Mouse (Mus musculus): ENCODE measurements around the gene Wdr66.

DNA sequence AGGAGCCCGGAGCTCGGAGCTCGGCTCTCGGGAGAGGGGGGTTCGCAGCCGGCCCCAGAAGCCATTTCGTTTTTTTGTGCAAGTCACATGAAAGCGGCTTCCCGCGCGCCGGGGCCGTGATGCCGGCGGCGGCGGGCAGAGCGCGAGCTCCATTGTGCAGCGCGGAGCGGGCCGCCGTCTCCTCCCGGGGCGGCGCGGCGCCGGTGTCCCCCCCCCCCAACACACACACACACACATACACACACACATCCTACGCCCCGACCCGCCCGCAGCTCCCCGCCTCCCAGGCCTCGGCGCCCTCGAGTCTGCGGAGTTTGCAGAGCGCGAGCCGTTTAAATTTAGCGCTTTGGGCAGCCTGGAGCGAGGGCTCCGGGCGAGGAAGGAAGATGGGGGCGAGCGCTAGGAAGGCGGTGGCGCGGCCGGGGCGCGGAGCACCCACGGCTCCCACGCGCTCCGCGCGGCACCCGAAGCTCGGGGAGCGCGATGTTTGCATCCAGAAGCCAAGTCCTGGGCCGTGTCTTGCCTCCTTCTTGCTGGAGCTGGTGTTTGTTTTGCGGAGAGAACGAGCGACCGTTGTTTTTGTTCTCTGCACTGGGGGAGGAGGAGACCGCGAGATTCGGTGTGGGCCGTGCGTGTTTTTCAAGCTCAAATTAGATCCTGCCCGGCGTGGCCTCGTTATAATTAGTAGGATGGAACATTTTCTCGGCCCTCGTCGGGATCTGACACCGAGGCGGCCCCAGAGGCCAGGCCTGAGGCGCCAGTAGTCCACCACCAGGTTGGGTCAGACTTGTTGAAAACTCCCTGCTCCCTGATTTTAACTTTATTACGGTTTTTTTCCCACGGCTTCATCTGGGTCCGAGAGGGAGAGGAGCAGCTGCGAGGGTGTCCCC, 93.3 kb downstream of the Wdr66 start:
- TF ChIP-seq CTCF (IDR thresholded peaks at IDR 0.05; ENCODE audit: control insufficient read depth, insufficient read depth, low read length) (no peak), POLR2A (IDR thresholded peaks at IDR 0.05; ENCODE audit: borderline replicate concordance, control insufficient read depth, low read depth, low read length) (no peak)

Measured in bone marrow, adult 2 months (tissue).